Mouse (Mus musculus) olfactory bulb, adult 2 months (tissue): ENCODE measurements at regions not wholly inside any gene's neighbourhood (a gene's known extent, or its start where the extent isn't known, plus 50 kb on each side); places are given as distances from the start of the nearest gene placed in this dataset.

Experiments used
- CTCF ChIP-seq: fragments of 200-500 bp; IDR thresholded peaks from 2 replicates; pipeline ENCODE4 v1.5.1; 2012; ENCODE audit warnings: low read depth, mild to moderate bottlenecking, low read length, moderate library complexity; ENCODE audit not compliant: insufficient read depth
- POLR2A ChIP-seq: fragments of 200-500 bp; IDR thresholded peaks from 2 replicates; pipeline ENCODE4 v1.6.1; 2012; ENCODE audit warnings: mild to moderate bottlenecking, low read depth, low read length, moderate library complexity; ENCODE audit not compliant: insufficient read depth

GRCm38 (mm10) chr14:100437552-100437951 lies 153.1 kb upstream of the Klf12 start:
- TF ChIP-seq CTCF, result no peak
- TF ChIP-seq POLR2A, result no peak
